Mouse (Mus musculus): ENCODE data around the gene Zmym4. TPM values are rescaled to one million over a fixed set of nuclear protein-coding genes. Genes with fewer than 3 reads are reported as not detected.

The Zmym4 gene
- polyA plus RNA-seq, 1 experiment from 2014 or later, result 14.8 TPM

DNA sequence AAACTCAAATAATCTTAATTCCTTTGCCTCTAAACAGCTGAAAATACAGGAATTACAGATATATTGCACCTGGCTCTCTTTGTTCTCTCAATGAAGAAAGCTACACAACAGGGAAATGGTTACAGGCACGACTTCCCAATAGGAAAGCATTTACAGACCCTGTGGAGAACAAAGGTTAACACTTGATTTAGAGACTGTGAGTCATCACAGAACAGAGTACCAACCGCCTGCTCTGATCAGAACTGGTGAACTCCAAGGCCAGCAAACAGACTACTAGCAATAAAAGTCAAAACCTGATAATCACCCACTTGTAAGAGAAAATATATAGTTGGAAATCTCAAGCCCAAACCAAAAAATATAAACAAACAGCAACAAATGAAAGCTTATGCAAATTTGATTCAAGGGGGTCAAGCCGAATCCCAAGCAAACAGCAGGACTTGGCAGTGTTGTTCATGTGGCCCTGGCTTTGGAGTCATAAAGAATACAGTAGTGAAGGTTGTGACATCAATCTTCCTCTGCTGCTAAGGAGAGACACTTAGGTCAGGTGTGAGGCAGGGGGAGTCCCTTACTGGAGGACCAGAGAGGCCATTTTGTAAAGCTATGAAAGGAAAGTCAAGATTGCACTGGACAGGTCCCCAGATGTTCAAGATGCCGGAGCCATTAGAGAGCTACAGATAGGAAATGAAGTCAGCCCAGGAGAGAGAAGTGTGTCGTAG lies 88.2 kb downstream of the Zmym4 start:
- ATAC-seq (replicated peaks; ENCODE audit: low FRiP score, low read depth) (no peak), DNase-seq (ENCODE audit: low spot score) (peak; percentile 14)
- H3K4me3 ChIP-seq (replicated peaks; ENCODE audit: low read depth, low read length), result no peak overlapping the region
- no peak overlapping the region for H3K4me2 ChIP-seq (ENCODE audit: low read length)
- H3K9me3 ChIP-seq (replicated peaks; ENCODE audit: low read length), result no peaks in the 10 kb centered on the region
- WGBS, result 66% methylated on average over 5 of the region's 5 CpGs
- H3K9ac ChIP-seq (ENCODE audit: low read depth, low read length), result no peak overlapping the region
- H3K27me3 ChIP-seq (ENCODE audit: insufficient read depth, low read length), result no peaks in the 10 kb centered on the region
- no peaks in the 10 kb centered on the region for H3K4me1 ChIP-seq (replicated peaks; ENCODE audit: insufficient read depth, low read length)
- peaks cover 28% of the 10 kb centered on the region for H3K36me3 ChIP-seq (ENCODE audit: insufficient read depth, low read length)
- no peak for TF ChIP-seq CTCF (IDR thresholded peaks at IDR 0.05; ENCODE audit: low read depth)
- H3K27ac ChIP-seq, result no peak overlapping the region

DNA sequence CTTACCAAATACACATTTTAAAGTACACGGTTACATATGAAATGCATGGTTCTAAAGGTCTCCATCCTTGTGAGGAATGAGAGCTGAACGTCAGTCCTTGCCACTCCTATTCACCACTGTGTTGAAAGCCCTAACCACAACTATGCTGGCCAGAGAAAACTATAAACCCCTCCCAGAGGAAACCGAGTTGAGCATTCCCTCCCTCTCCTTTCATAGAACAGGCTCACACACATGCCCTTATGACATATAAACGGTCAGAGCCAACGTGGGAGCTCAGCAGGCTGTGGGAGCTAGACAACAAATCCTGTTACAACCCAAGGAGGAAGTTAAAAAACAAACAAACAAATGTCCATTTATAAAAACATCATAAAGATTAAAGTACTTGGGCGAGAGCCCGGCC lies 95.2 kb downstream of the Zmym4 start:
- H3K27ac ChIP-seq, result no peak overlapping the region
- H3K4me2 ChIP-seq (ENCODE audit: low read length), result no peak overlapping the region
- no peak overlapping the region for H3K9ac ChIP-seq (ENCODE audit: low read depth, low read length)
- no peak overlapping the region for H3K4me3 ChIP-seq (replicated peaks; ENCODE audit: low read depth, low read length)
- DNase-seq (ENCODE audit: low spot score) (peak; percentile 82), ATAC-seq (replicated peaks; ENCODE audit: low FRiP score, low read depth) (no peak)
- H3K4me1 ChIP-seq (replicated peaks; ENCODE audit: insufficient read depth, low read length), result no peaks in the 10 kb centered on the region
- peaks cover 17% of the 10 kb centered on the region for H3K36me3 ChIP-seq (ENCODE audit: insufficient read depth, low read length)
- no peak for TF ChIP-seq CTCF (IDR thresholded peaks at IDR 0.05; ENCODE audit: low read depth)
- no peaks in the 10 kb centered on the region for H3K27me3 ChIP-seq (ENCODE audit: insufficient read depth, low read length)
- 50% methylated on average over 7 of the region's 7 CpGs for WGBS
- H3K9me3 ChIP-seq (replicated peaks; ENCODE audit: low read length), result no peaks in the 10 kb centered on the region

DNA sequence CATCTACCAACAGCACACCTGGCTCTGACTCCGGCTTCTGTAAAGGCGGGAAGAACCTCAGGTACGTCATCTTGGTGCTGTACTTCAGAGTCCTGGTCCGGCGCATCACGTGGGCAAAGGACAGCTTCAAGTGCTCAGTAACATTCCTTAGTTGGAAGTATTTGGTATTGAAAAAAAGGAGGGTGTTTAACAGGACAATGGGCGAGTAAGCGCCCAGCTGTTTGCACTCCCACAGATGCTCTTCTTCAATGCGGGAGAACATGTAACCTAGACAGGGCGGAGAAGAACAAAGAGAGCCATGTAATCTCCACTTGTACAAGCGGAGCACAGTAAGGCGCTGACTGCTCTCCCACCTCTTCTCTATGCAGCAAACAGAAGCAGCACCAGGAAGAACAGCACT lies 99.2 kb downstream of the Zmym4 start:
- H3K27me3 ChIP-seq (ENCODE audit: insufficient read depth, low read length), result no peaks in the 10 kb centered on the region
- H3K4me2 ChIP-seq (ENCODE audit: low read length), result no peak overlapping the region
- no peak overlapping the region for H3K9ac ChIP-seq (ENCODE audit: low read depth, low read length)
- no peak overlapping the region for H3K27ac ChIP-seq
- H3K9me3 ChIP-seq (replicated peaks; ENCODE audit: low read length), result no peaks in the 10 kb centered on the region
- no peak for TF ChIP-seq CTCF (IDR thresholded peaks at IDR 0.05; ENCODE audit: low read depth)
- no peaks in the 10 kb centered on the region for H3K4me1 ChIP-seq (replicated peaks; ENCODE audit: insufficient read depth, low read length)
- no peak for ATAC-seq (replicated peaks; ENCODE audit: low FRiP score, low read depth)
- H3K36me3 ChIP-seq (ENCODE audit: insufficient read depth, low read length), result peaks cover 20% of the 10 kb centered on the region; the same call in 1 of the 2 replicates
- 91% methylated on average over 12 of the region's 12 CpGs for WGBS
- H3K4me3 ChIP-seq (replicated peaks; ENCODE audit: low read depth, low read length), result no peak overlapping the region
- DNase-seq (ENCODE audit: low spot score), result no peak

DNA sequence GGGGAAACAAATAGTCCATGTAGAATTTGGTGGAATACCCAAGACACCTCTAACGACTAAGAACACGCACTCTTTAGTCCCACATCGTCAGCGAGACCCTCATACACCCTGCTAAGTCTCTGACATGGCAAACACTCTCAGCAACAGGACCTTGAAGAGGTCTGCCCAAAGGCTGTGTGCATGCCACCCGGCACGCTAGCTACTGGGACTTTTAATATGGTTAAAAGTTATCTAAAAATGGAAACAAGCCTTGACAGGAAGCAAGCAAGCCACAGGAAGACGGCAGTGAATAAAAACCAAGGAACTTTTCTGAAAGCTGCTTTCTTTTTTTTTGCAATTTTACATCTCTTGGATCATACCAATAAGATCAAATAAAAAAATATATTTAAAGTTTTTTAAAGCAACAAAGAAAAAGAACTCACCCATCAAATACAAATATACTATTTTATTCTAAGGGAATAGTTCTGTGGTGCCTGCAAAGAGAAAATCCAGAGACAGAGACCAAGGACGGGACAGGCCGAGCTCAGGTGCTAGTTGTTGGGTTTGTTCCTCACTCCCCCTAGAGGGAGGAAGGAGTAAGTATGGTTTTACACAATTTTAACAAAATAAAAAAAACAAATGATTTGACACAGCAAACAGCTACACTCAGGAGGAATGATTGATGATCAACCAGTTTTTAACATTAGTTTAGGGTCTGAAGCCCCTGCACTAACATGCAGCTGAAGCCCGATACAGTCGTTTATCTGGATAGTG lies 106.2 kb downstream of the Zmym4 start:
- Histone ChIP-seq H3K27ac (no peak overlapping the region), H3K9me3 (replicated peaks; ENCODE audit: low read length) (no peaks in the 10 kb centered on the region), H3K4me2 (ENCODE audit: low read length) (no peak overlapping the region), H3K9ac (ENCODE audit: low read depth, low read length) (no peak overlapping the region), H3K4me3 (replicated peaks; ENCODE audit: low read depth, low read length) (no peak overlapping the region), H3K4me1 (replicated peaks; ENCODE audit: insufficient read depth, low read length) (no peaks in the 10 kb centered on the region), H3K27me3 (ENCODE audit: insufficient read depth, low read length) (no peaks in the 10 kb centered on the region), H3K36me3 (ENCODE audit: insufficient read depth, low read length) (peaks cover 28% of the 10 kb centered on the region; the same call in 1 of the 2 replicates)
- ATAC-seq (replicated peaks; ENCODE audit: low FRiP score, low read depth) (no peak), DNase-seq (ENCODE audit: low spot score) (peak; percentile 59)
- WGBS, result 78% methylated on average over 11 of the region's 11 CpGs
- TF ChIP-seq CTCF (IDR thresholded peaks at IDR 0.05; ENCODE audit: low read depth), result peak; percentile 54

DNA sequence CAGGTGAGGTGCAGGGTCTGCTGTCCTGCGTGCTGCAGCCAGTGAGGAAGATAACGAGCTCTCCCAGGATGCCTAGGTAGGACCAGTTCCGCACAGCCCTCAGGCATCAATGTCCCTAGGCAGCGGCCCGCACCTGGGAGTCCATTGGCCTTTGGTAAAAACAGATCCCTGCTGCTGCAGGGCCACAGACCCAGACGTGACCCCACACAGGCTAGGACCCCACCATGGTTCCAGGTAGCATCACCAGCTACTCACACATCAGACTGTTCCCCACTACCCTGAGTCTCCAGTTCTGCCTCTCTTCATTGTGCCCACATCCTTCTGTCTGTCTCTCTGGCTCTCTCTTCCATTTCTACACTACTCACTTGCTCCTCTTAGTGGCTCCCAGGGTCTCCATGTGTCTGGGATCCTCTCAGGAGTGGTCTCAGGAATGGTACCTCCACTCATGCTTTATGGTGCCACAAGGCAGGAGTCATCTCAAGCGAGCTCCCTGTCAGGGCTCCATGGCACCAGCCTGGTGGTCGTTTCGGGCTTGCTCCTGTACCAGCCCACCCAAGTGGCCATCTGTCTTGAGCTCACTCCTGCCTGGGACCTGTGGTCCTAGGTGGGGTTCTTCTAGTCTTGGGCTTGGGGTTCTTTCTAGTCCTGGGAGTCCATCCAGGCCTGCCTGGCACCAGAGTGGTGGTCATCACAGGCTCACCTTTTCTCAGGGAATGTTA lies 107.5 kb downstream of the Zmym4 start:
- H3K4me1 ChIP-seq (replicated peaks; ENCODE audit: insufficient read depth, low read length), result no peaks in the 10 kb centered on the region
- H3K9ac ChIP-seq (ENCODE audit: low read depth, low read length), result no peak overlapping the region
- H3K27ac ChIP-seq, result no peak overlapping the region
- H3K27me3 ChIP-seq (ENCODE audit: insufficient read depth, low read length), result no peaks in the 10 kb centered on the region
- no peaks in the 10 kb centered on the region for H3K9me3 ChIP-seq (replicated peaks; ENCODE audit: low read length)
- no peak for TF ChIP-seq CTCF (IDR thresholded peaks at IDR 0.05; ENCODE audit: low read depth)
- peaks cover 26% of the 10 kb centered on the region; the same call in 1 of the 2 replicates for H3K36me3 ChIP-seq (ENCODE audit: insufficient read depth, low read length)
- 90% methylated on average over 9 of the region's 9 CpGs for WGBS
- ATAC-seq (replicated peaks; ENCODE audit: low FRiP score, low read depth) (0 out of 2 replicates have a peak, but pooled peaks have one; percentile 38), DNase-seq (ENCODE audit: low spot score) (no peak)
- H3K4me2 ChIP-seq (ENCODE audit: low read length), result no peak overlapping the region
- H3K4me3 ChIP-seq (replicated peaks; ENCODE audit: low read depth, low read length), result no peak overlapping the region

DNA sequence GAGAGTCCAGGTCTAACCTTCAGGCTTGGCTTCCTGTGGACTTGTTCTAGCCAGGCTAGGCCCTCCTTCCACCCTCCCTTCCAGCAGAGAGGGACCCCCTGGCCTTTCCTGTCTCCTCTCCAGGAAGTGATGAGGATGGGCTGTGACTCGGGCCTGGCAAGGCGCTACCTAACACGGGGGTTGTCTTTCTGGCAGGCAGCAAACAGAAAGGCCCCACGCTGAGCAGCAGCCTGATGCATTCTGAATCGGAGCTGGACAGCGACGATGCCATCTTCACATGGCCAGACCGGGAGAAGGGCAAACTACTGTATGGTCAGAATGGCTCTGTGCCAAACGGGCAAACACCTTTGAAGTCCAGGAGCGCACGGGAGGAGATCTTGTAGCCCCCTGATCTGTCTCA lies 115.0 kb downstream of the Zmym4 start:
- WGBS, result 65% methylated on average over 11 of the region's 11 CpGs

More for the DNA sequence above, 115.0 kb downstream of the Zmym4 start:
- no peak overlapping the region for H3K27ac ChIP-seq
- peaks cover 22% of the 10 kb centered on the region; the same call in 1 of the 2 replicates for H3K36me3 ChIP-seq (ENCODE audit: insufficient read depth, low read length)
- H3K9ac ChIP-seq (ENCODE audit: low read depth, low read length), result no peak overlapping the region
- no peak for TF ChIP-seq CTCF (IDR thresholded peaks at IDR 0.05; ENCODE audit: low read depth)
- no peak overlapping the region for H3K4me2 ChIP-seq (ENCODE audit: low read length)
- no peaks in the 10 kb centered on the region for H3K27me3 ChIP-seq (ENCODE audit: insufficient read depth, low read length)
- no peaks in the 10 kb centered on the region for H3K9me3 ChIP-seq (replicated peaks; ENCODE audit: low read length)
- DNase-seq (ENCODE audit: low spot score), result no peak
- H3K4me1 ChIP-seq (replicated peaks; ENCODE audit: insufficient read depth, low read length), result no peaks in the 10 kb centered on the region
- no peak overlapping the region for H3K4me3 ChIP-seq (replicated peaks; ENCODE audit: low read depth, low read length)
- ATAC-seq (replicated peaks; ENCODE audit: low FRiP score, low read depth), result no peak
